Mouse (Mus musculus): Measurements from ENCODE around the gene Cep162. TPM values are rescaled to one million over a fixed set of nuclear protein-coding genes. Genes with fewer than 3 reads are reported as not detected.

Cep162 gene
- polyA plus RNA-seq, 1 experiment from 2014 or later: 9.6 TPM

Other genes starting within 250 kb of the Cep162 start
- gene Ripply2, start 240.0 kb downstream of the Cep162 start, polyA plus RNA-seq (2014; fragmentation: Nextera tagmentation; extraction: Ambion mirVana): 0.57 and 1.3 TPM in 2 replicates
- 43.9 and 49.7 TPM in 2 replicates for gene Cyb5r4, start 233.5 kb downstream of the Cep162 start, polyA plus RNA-seq (2014; fragmentation: Nextera tagmentation; extraction: Ambion mirVana)
- gene Mrap2, start 111.2 kb downstream of the Cep162 start, polyA plus RNA-seq (2014; fragmentation: Nextera tagmentation; extraction: Ambion mirVana): 0.31 TPM in 1 of 2 replicates, not detected in the other

All from stomach, embryonic 14.5 days (tissue).